Mouse (Mus musculus) hindbrain, postnatal 0 days (tissue): ENCODE data around the gene Dhx57. TPM values are rescaled to one million over a fixed set of nuclear protein-coding genes. Genes with fewer than 3 reads are reported as not detected.

ENCODE experiments used
- ATAC-seq: fragments of 200-750 bp; cut with Nextera tagmentation; 2 replicates; pipeline ENCODE4 v1.8.0; 2017; ENCODE audit warnings: mild to moderate bottlenecking, moderate TSS enrichment, moderate library complexity
- DNase-seq: peaks from one replicate; pipeline ENCODE4 v3.0.0-alpha.2; 2015; ENCODE audit warnings: low spot score
- H3K27ac ChIP-seq: fragments of 300-500 bp; sonication (generic); 2 replicates; pipeline ENCODE4 v1.5.1; 2014; ENCODE audit warnings: mild to moderate bottlenecking
- H3K27me3 ChIP-seq: fragments of 300-500 bp; sonication (generic); 2 replicates; pipeline ENCODE4 v1.6.1; 2014; ENCODE audit warnings: low read length, mixed read lengths; ENCODE audit not compliant: insufficient read depth
- H3K36me3 ChIP-seq: fragments of 300-500 bp; sonication (generic); 2 replicates; pipeline ENCODE4 v1.6.1; 2014; ENCODE audit warnings: low read length, mixed read lengths; ENCODE audit not compliant: insufficient read depth
- H3K4me1 ChIP-seq: fragments of 300-500 bp; sonication (generic); 2 replicates; pipeline ENCODE4 v1.6.1; 2014; ENCODE audit warnings: antibody characterized with exemption, low read length, mixed read lengths; ENCODE audit not compliant: insufficient read depth
- H3K4me2 ChIP-seq: fragments of 300-500 bp; sonication (generic); 2 replicates; pipeline ENCODE4 v1.6.1; 2014; ENCODE audit warnings: low read depth, mild to moderate bottlenecking, low read length, moderate library complexity, mixed read lengths
- H3K4me3 ChIP-seq: fragments of 300-500 bp; sonication (generic); 2 replicates; pipeline ENCODE4 v1.5.1; 2014; ENCODE audit warnings: low read length
- H3K9ac ChIP-seq: fragments of 300-500 bp; sonication (generic); replicated peaks from 2 replicates; pipeline ENCODE4 v1.6.1; 2014; ENCODE audit warnings: mild to moderate bottlenecking, low read length, moderate library complexity, mixed read lengths
- H3K9me3 ChIP-seq: fragments of 300-500 bp; sonication (generic); 2 replicates; pipeline ENCODE4 v1.6.1; 2016; ENCODE audit warnings: low read length, mixed read lengths
- CTCF ChIP-seq: IDR thresholded peaks from 2 replicates; pipeline ENCODE4 v1.5.1; 2016; ENCODE audit warnings: antibody characterized with exemption, control low read depth, low read depth
- WGBS: fragments of 180-500 bp; shearing (Covaris S2); extraction: QIAGEN DNeasy Blood & Tissue Kit; methylation state at CpG from one replicate; pipeline ENCODE4 v1.1.7; 2014; 5-methylcytosine and 5-hydroxymethylcytosine counted together
- polyA plus RNA-seq: library from polyadenylated mRNA; unstranded; fragments of >200 nt; fragmentation: Nextera tagmentation; extraction: Ambion mirVana; gene quantifications from 2 replicates; pipeline ENCODE4 v1.2.1, GENCODE M21; 2015
- total RNA-seq: library from RNA; depleted of rRNA; stranded (reverse); fragments of >200 nt; gene quantifications from 2 replicates; pipeline ENCODE4 v1.2.3, GENCODE M21; 2014

Dhx57 gene
- total and polyA plus RNA-seq, 2 experiments from 2014 or later, result 31.5 to 51.2 TPM

GRCm38 (mm10) chr17:80267065-80267464 is 23.2 kb downstream of the Dhx57 start:
- DNase-seq (no peak), ATAC-seq (no peak)
- no peak overlapping the region for H3K9ac ChIP-seq
- no peaks in the 10 kb centered on the region for H3K27me3 ChIP-seq
- H3K27ac ChIP-seq, result no peak overlapping the region
- no peak for TF ChIP-seq CTCF
- H3K9me3 ChIP-seq, result no peaks in the 10 kb centered on the region
- no peak overlapping the region for H3K4me2 ChIP-seq
- H3K4me3 ChIP-seq, result no peak overlapping the region
- peaks cover 76% of the 10 kb centered on the region for H3K36me3 ChIP-seq
- WGBS, result 79% methylated on average over 4 of the region's 4 CpGs
- H3K4me1 ChIP-seq, result no peaks in the 10 kb centered on the region

- no peak for DNase-seq
- Histone ChIP-seq H3K36me3 (peaks cover 71% of the 10 kb centered on the region), H3K27me3 (no peaks in the 10 kb centered on the region), H3K4me1 (no peaks in the 10 kb centered on the region), H3K27ac (no peak overlapping the region), H3K9ac (no peak overlapping the region), H3K9me3 (no peaks in the 10 kb centered on the region), H3K4me2 (no peak overlapping the region), H3K4me3 (no peak overlapping the region)
- TF ChIP-seq CTCF, result no peak
- no peak for ATAC-seq
- WGBS, result 70% methylated on average over 13 of the region's 13 CpGs
Observed at GRCm38 (mm10) chr17:80255208-80255607, 35.1 kb downstream of the Dhx57 start.

GRCm38 (mm10) chr17:80254421-80254820 is 35.9 kb downstream of the Dhx57 start:
- ATAC-seq, result no peak
- DNase-seq, result no peak
- no peak overlapping the region for H3K4me3 ChIP-seq
- no peaks in the 10 kb centered on the region for H3K27me3 ChIP-seq
- peaks cover 72% of the 10 kb centered on the region for H3K36me3 ChIP-seq
- H3K9ac ChIP-seq, result no peak overlapping the region
- 96% methylated on average over 5 of the region's 5 CpGs for WGBS
- H3K4me1 ChIP-seq, result no peaks in the 10 kb centered on the region
- H3K27ac ChIP-seq, result no peak overlapping the region
- no peak overlapping the region for H3K4me2 ChIP-seq
- H3K9me3 ChIP-seq, result no peaks in the 10 kb centered on the region
- TF ChIP-seq CTCF, result no peak

GRCm38 (mm10) chr17:80252757-80253525 is 37.3 kb downstream of the Dhx57 start:
- H3K36me3 ChIP-seq, result peaks cover 73% of the 10 kb centered on the region
- H3K27ac ChIP-seq, result no peak overlapping the region
- no peak overlapping the region for H3K9ac ChIP-seq
- no peak overlapping the region for H3K4me2 ChIP-seq
- 79% methylated on average over 13 of the region's 13 CpGs for WGBS
- no peak for TF ChIP-seq CTCF
- no peak overlapping the region for H3K4me3 ChIP-seq
- H3K9me3 ChIP-seq, result no peaks in the 10 kb centered on the region
- DNase-seq (no peak), ATAC-seq (no peak)
- no peaks in the 10 kb centered on the region for H3K27me3 ChIP-seq
- no peaks in the 10 kb centered on the region for H3K4me1 ChIP-seq

- DNase-seq (no peak), ATAC-seq (no peak)
- H3K9ac ChIP-seq, result no peak overlapping the region
- no peak overlapping the region for H3K4me2 ChIP-seq
- no peak for TF ChIP-seq CTCF
- peaks cover 72% of the 10 kb centered on the region for H3K36me3 ChIP-seq
- 65% methylated on average over 13 of the region's 13 CpGs for WGBS
- no peak overlapping the region for H3K4me3 ChIP-seq
- H3K4me1 ChIP-seq, result no peaks in the 10 kb centered on the region
- H3K9me3 ChIP-seq, result no peaks in the 10 kb centered on the region
- H3K27ac ChIP-seq, result no peak overlapping the region
- no peaks in the 10 kb centered on the region for H3K27me3 ChIP-seq
Observed at GRCm38 (mm10) chr17:80243116-80243515, 47.2 kb downstream of the Dhx57 start.

- Histone ChIP-seq H3K4me3 (no peak overlapping the region), H3K27ac (no peak overlapping the region), H3K27me3 (no peaks in the 10 kb centered on the region), H3K4me1 (no peaks in the 10 kb centered on the region), H3K4me2 (no peak overlapping the region), H3K36me3 (peaks cover 69% of the 10 kb centered on the region), H3K9ac (no peak overlapping the region), H3K9me3 (no peaks in the 10 kb centered on the region)
- WGBS, result 84% methylated on average over 9 of the region's 9 CpGs
- ATAC-seq (no peak), DNase-seq (no peak)
- TF ChIP-seq CTCF, result no peak
Observed at GRCm38 (mm10) chr17:80241594-80241993, 48.7 kb downstream of the Dhx57 start.

GRCm38 (mm10) chr17:80237475-80237874 is 52.8 kb downstream of the Dhx57 start:
- no peak for TF ChIP-seq CTCF
- Histone ChIP-seq H3K27ac (no peak overlapping the region), H3K9ac (no peak overlapping the region), H3K9me3 (no peaks in the 10 kb centered on the region), H3K36me3 (peaks cover 37% of the 10 kb centered on the region), H3K27me3 (no peaks in the 10 kb centered on the region), H3K4me3 (no peak overlapping the region), H3K4me1 (no peaks in the 10 kb centered on the region), H3K4me2 (no peak overlapping the region)
- 87% methylated on average over 5 of the region's 5 CpGs for WGBS
- no peak for DNase-seq
- ATAC-seq, result no peak
